Mouse (Mus musculus): ENCODE results near the gene Mybphl. TPM values are rescaled to one million over a fixed set of nuclear protein-coding genes. Genes with fewer than 3 reads are reported as not detected.
A peak's percentile ranks its signal among the peaks of the same experiment; 100 is the strongest.

Gene Mybphl
- polyA plus RNA-seq, 1 experiment, result not detected

GRCm38 (mm10) chr3:108414857-108415830 lies 50.4 kb downstream of the Mybphl start, which contains the start of gene Celsr2:
Celsr2 (minus strand) TSS chr3:108415552.
- no peak within 1 kb of the TSS for H3K4me2 ChIP-seq (ENCODE audit: low read depth)
- TF ChIP-seq SRF (IDR thresholded peaks at IDR 0.05; ENCODE audit: control insufficient read depth, insufficient read length, low read depth) (no peak), MYOD1 (IDR thresholded peaks at IDR 0.05; ENCODE audit: control insufficient read depth in 1 of 3, insufficient read length in 2 of 3, low read depth in 2 of 3) (no peak), CEBPB (IDR thresholded peaks at IDR 0.05; ENCODE audit: insufficient read depth, poor library complexity, severe bottlenecking) (no peak)
- no peak within 1 kb of the TSS for H3ac ChIP-seq (ENCODE audit: control insufficient read depth, insufficient read length)
- H3K27me3 ChIP-seq (ENCODE audit: control insufficient read depth, insufficient read depth, insufficient read length), result peaks cover 52% of the 10 kb centered on the region
- no peaks in the 10 kb centered on the region for H3K79me2 ChIP-seq (ENCODE audit: control insufficient read depth, insufficient read depth)
- H3K4me3 ChIP-seq, result no peak within 1 kb of the TSS
- H3K36me3 ChIP-seq (ENCODE audit: control insufficient read depth, insufficient read depth), result no peaks in the 10 kb centered on the region

DNA sequence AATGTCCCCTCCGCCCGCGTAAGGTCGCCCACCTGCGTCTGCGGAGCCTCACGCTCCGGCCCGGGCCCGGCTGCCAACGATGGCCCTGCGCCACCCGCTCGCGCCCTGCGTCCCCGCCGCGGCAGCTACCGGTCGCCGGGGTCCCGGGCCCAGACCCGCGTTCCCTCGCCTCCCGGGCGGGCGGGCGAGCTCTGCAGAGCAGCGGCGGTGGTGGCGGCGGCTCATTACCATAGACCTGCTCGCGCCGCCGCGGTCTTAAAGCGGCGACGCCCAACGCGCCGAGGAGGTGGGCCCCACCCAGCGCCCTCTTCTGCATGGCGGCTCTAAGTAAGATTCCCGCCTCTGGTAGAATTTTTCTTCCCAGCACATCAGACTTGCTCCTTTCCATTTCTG lies 51.1 kb downstream of the Mybphl start:
- Histone ChIP-seq H3ac (ENCODE audit: control insufficient read depth, insufficient read length) (no peak overlapping the region), H3K4me3 (no peak overlapping the region), H3K36me3 (ENCODE audit: control insufficient read depth, insufficient read depth) (no peaks in the 10 kb centered on the region), H3K79me2 (ENCODE audit: control insufficient read depth, insufficient read depth) (no peaks in the 10 kb centered on the region), H3K4me2 (ENCODE audit: low read depth) (no peak overlapping the region), H3K27me3 (ENCODE audit: control insufficient read depth, insufficient read depth, insufficient read length) (peaks cover 49% of the 10 kb centered on the region)
- no peak for TF ChIP-seq TCF3 (IDR thresholded peaks at IDR 0.05; ENCODE audit: insufficient read length, low read depth)
- TF ChIP-seq CEBPB (IDR thresholded peaks at IDR 0.05; ENCODE audit: insufficient read depth, poor library complexity, severe bottlenecking), result no peak
- TF ChIP-seq TCF12 (IDR thresholded peaks at IDR 0.05; ENCODE audit: insufficient read depth, poor library complexity, severe bottlenecking), result no peak
- TF ChIP-seq SRF (IDR thresholded peaks at IDR 0.05; ENCODE audit: control insufficient read depth, insufficient read length, low read depth), result no peak
- TF ChIP-seq POLR2AphosphoS2 (IDR thresholded peaks at IDR 0.05; ENCODE audit: insufficient read length, low read depth), result no peak
- TF ChIP-seq MYOD1 (IDR thresholded peaks at IDR 0.05; ENCODE audit: control insufficient read depth in 1 of 3, insufficient read length in 2 of 3, low read depth in 2 of 3), result no peak
- TF ChIP-seq REST (IDR thresholded peaks at IDR 0.05; ENCODE audit: insufficient read depth, insufficient read length), result no peak

DNA sequence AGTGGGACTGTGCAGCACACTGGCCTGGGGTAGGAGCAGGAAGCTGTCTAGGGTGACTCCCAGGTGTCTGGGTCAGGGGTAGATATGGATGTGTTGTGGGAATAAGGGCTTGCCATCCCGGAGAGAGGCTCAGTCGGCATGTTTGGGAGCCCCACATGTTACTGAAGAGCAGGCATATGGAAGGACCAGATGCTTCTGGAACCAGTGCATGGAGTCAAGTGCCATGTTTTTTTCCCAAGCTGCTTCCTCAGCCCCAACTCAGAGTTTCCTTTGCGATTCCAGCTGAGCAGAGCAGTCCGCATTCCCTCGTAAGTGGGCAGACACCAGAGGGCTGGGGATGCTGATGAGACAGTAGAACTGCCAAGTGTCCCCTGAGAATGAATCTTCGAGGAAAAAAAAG lies 58.3 kb downstream of the Mybphl start:
- H3ac ChIP-seq (ENCODE audit: control insufficient read depth, insufficient read length), result no peak overlapping the region
- H3K4me2 ChIP-seq (ENCODE audit: low read depth), result no peak overlapping the region
- H3K27me3 ChIP-seq (ENCODE audit: control insufficient read depth, insufficient read depth, insufficient read length), result peaks cover 10% of the 10 kb centered on the region
- H3K36me3 ChIP-seq (ENCODE audit: control insufficient read depth, insufficient read depth), result peaks cover 27% of the 10 kb centered on the region
- H3K79me2 ChIP-seq (ENCODE audit: control insufficient read depth, insufficient read depth), result no peaks in the 10 kb centered on the region
- no peak overlapping the region for H3K4me3 ChIP-seq
- TF ChIP-seq POLR2AphosphoS2 (IDR thresholded peaks at IDR 0.05; ENCODE audit: insufficient read length, low read depth) (no peak), USF1 (IDR thresholded peaks at IDR 0.05; ENCODE audit: low read depth) (no peak), E2F4 (IDR thresholded peaks at IDR 0.05; ENCODE audit: insufficient read depth) (no peak)

GRCm38 (mm10) chr3:108423844-108424801 lies 59.4 kb downstream of the Mybphl start:
- Histone ChIP-seq H3K36me3 (ENCODE audit: control insufficient read depth, insufficient read depth) (peaks cover 37% of the 10 kb centered on the region), H3ac (ENCODE audit: control insufficient read depth, insufficient read length) (no peak overlapping the region), H3K79me2 (ENCODE audit: control insufficient read depth, insufficient read depth) (no peaks in the 10 kb centered on the region), H3K4me2 (ENCODE audit: low read depth) (no peak overlapping the region), H3K4me3 (no peak overlapping the region), H3K27me3 (ENCODE audit: control insufficient read depth, insufficient read depth, insufficient read length) (peaks cover 5% of the 10 kb centered on the region)
- TF ChIP-seq MYOG (IDR thresholded peaks at IDR 0.05; ENCODE audit: control insufficient read depth in 1 of 3, insufficient read depth in 1 of 3, insufficient read length in 2 of 3, low read depth in 2 of 3) (no peak), POLR2A (IDR thresholded peaks at IDR 0.05; ENCODE audit: insufficient read length, low read depth) (peak; percentile 30), TCF12 (IDR thresholded peaks at IDR 0.05; ENCODE audit: insufficient read depth, poor library complexity, severe bottlenecking) (no peak), POLR2AphosphoS2 (IDR thresholded peaks at IDR 0.05; ENCODE audit: insufficient read length, low read depth) (peak; percentile 94)

GRCm38 (mm10) chr3:108424944-108425623 lies 60.4 kb downstream of the Mybphl start:
- peaks cover 5% of the 10 kb centered on the region for H3K27me3 ChIP-seq (ENCODE audit: control insufficient read depth, insufficient read depth, insufficient read length)

More at GRCm38 (mm10) chr3:108424944-108425623, 60.4 kb downstream of the Mybphl start:
- TF ChIP-seq E2F4 (IDR thresholded peaks at IDR 0.05; ENCODE audit: insufficient read depth) (no peak), TCF12 (IDR thresholded peaks at IDR 0.05; ENCODE audit: insufficient read depth, poor library complexity, severe bottlenecking) (no peak), USF1 (IDR thresholded peaks at IDR 0.05; ENCODE audit: low read depth) (no peak), MAX (IDR thresholded peaks at IDR 0.05; ENCODE audit: low read depth) (no peak), TCF3 (IDR thresholded peaks at IDR 0.05; ENCODE audit: insufficient read length, low read depth) (no peak), MYOD1 (IDR thresholded peaks at IDR 0.05; ENCODE audit: control insufficient read depth in 1 of 3, insufficient read length in 2 of 3, low read depth in 2 of 3) (no peak), POLR2A (IDR thresholded peaks at IDR 0.05; ENCODE audit: insufficient read length, low read depth) (no peak), CEBPB (IDR thresholded peaks at IDR 0.05; ENCODE audit: insufficient read depth, poor library complexity, severe bottlenecking) (no peak)
- Histone ChIP-seq H3K4me2 (ENCODE audit: low read depth) (no peak overlapping the region), H3K36me3 (ENCODE audit: control insufficient read depth, insufficient read depth) (peaks cover 46% of the 10 kb centered on the region), H3K79me2 (ENCODE audit: control insufficient read depth, insufficient read depth) (no peaks in the 10 kb centered on the region), H3K4me3 (no peak overlapping the region), H3ac (ENCODE audit: control insufficient read depth, insufficient read length) (no peak overlapping the region)

All from myocyte (in vitro differentiated cells).